Mouse (Mus musculus) stomach, postnatal 0 days (tissue): Measurements from ENCODE around the gene Dnajc25. TPM values are rescaled to one million over a fixed set of nuclear protein-coding genes. Genes with fewer than 3 reads are reported as not detected.

Experiments used
- ATAC-seq: fragments of 200-750 bp; cut with Nextera tagmentation; 2 replicates; pipeline ENCODE4 v1.8.0; 2017; ENCODE audit not compliant: low FRiP score, low TSS enrichment
- DNase-seq: peaks from one replicate; pipeline ENCODE4 v3.0.0-alpha.2; 2016; ENCODE audit warnings: low spot score
- H3K27ac ChIP-seq: fragments of 300-500 bp; sonication (generic); replicated peaks from 2 replicates; pipeline ENCODE4 v1.5.1; 2014; ENCODE audit warnings: mild to moderate bottlenecking, control low read depth
- H3K27me3 ChIP-seq: fragments of 300-500 bp; sonication (generic); 2 replicates; pipeline ENCODE4 v1.6.1; 2014; ENCODE audit warnings: low read length; ENCODE audit not compliant: control insufficient read depth, insufficient read depth
- H3K36me3 ChIP-seq: fragments of 300-500 bp; sonication (generic); 2 replicates; pipeline ENCODE4 v1.6.1; 2014; ENCODE audit warnings: low read length, mixed read lengths; ENCODE audit not compliant: control insufficient read depth, insufficient read depth
- H3K4me1 ChIP-seq: fragments of 300-500 bp; sonication (generic); replicated peaks from 2 replicates; pipeline ENCODE4 v1.6.1; 2014; ENCODE audit warnings: antibody characterized with exemption; ENCODE audit not compliant: control insufficient read depth, insufficient read depth
- H3K4me2 ChIP-seq: fragments of 300-500 bp; sonication (generic); replicated peaks from 2 replicates; pipeline ENCODE4 v1.6.1; 2014; ENCODE audit warnings: low read depth, mild to moderate bottlenecking, control low read depth, moderate library complexity
- H3K4me3 ChIP-seq: fragments of 300-500 bp; sonication (generic); 2 replicates; pipeline ENCODE4 v1.5.1; 2014; ENCODE audit warnings: low read depth, low read length, control low read depth
- H3K9ac ChIP-seq: fragments of 300-500 bp; sonication (generic); 2 replicates; pipeline ENCODE4 v1.6.1; 2014; ENCODE audit warnings: mild to moderate bottlenecking, low read length, control low read depth, mixed read lengths
- H3K9me3 ChIP-seq: fragments of 300-500 bp; sonication (generic); 2 replicates; pipeline ENCODE4 v1.6.1; 2016; ENCODE audit warnings: low read length; ENCODE audit not compliant: control insufficient read depth
- CTCF ChIP-seq: IDR thresholded peaks from 2 replicates; pipeline ENCODE4 v1.5.1; 2016; ENCODE audit warnings: antibody characterized with exemption, low read depth, mild to moderate bottlenecking, moderate library complexity
- EP300 ChIP-seq: optimal IDR thresholded peaks from 2 replicates; pipeline ENCODE3; 2016; ENCODE audit warnings: antibody characterized with exemption
- WGBS: fragments of 180-500 bp; shearing (Covaris S2); extraction: QIAGEN DNeasy Blood & Tissue Kit; methylation state at CpG from one replicate; pipeline ENCODE4 v1.1.7; 2014; 5-methylcytosine and 5-hydroxymethylcytosine counted together
- polyA plus RNA-seq: library from polyadenylated mRNA; unstranded; fragments of >200 nt; fragmentation: Nextera tagmentation; extraction: Ambion mirVana; gene quantifications from 2 replicates; pipeline ENCODE4 v1.2.1, GENCODE M21; 2015

The Dnajc25 gene
- polyA plus RNA-seq, 1 experiment from 2014 or later, result 13.4 TPM

GRCm38 (mm10) chr4:59040397-59041287 is 45.8 kb downstream of the Dnajc25 start:
- WGBS, result 80% methylated on average over 11 of the region's 11 CpGs
- TF ChIP-seq EP300 (no peak), CTCF (no peak)
- Histone ChIP-seq H3K27me3 (no peaks in the 10 kb centered on the region), H3K36me3 (no peaks in the 10 kb centered on the region), H3K4me3 (no peak overlapping the region), H3K4me1 (no peaks in the 10 kb centered on the region), H3K9me3 (no peaks in the 10 kb centered on the region), H3K9ac (no peak overlapping the region), H3K27ac (no peak overlapping the region), H3K4me2 (no peak overlapping the region)
- DNase-seq, result no peak
- ATAC-seq, result no peak

- ATAC-seq (no peak), DNase-seq (no peak)
- Histone ChIP-seq H3K4me1 (no peaks in the 10 kb centered on the region), H3K36me3 (no peaks in the 10 kb centered on the region), H3K9me3 (no peaks in the 10 kb centered on the region), H3K4me3 (no peak overlapping the region), H3K9ac (no peak overlapping the region), H3K27me3 (no peaks in the 10 kb centered on the region), H3K4me2 (no peak overlapping the region), H3K27ac (no peak overlapping the region)
- no peak for TF ChIP-seq CTCF
- no peak for TF ChIP-seq EP300
- WGBS, result 93% methylated on average over 5 of the region's 5 CpGs
Observed at GRCm38 (mm10) chr4:59043074-59043473, 48.2 kb downstream of the Dnajc25 start.

- ATAC-seq, result no peak
- Histone ChIP-seq H3K27me3 (no peaks in the 10 kb centered on the region), H3K27ac (no peak overlapping the region), H3K9ac (no peak overlapping the region), H3K4me1 (no peaks in the 10 kb centered on the region), H3K36me3 (no peaks in the 10 kb centered on the region), H3K9me3 (no peaks in the 10 kb centered on the region), H3K4me2 (no peak overlapping the region), H3K4me3 (no peak overlapping the region)
- no peak for TF ChIP-seq CTCF
- no peak for TF ChIP-seq EP300
- DNase-seq, result no peak
- WGBS, result 39% methylated on average over 6 of the region's 6 CpGs
Observed at GRCm38 (mm10) chr4:59043891-59044290, 49.0 kb downstream of the Dnajc25 start.

GRCm38 (mm10) chr4:59047222-59047621 is 52.4 kb downstream of the Dnajc25 start:
- Histone ChIP-seq H3K36me3 (no peaks in the 10 kb centered on the region), H3K9me3 (no peaks in the 10 kb centered on the region), H3K4me3 (no peak overlapping the region), H3K4me2 (no peak overlapping the region), H3K27me3 (no peaks in the 10 kb centered on the region), H3K27ac (no peak overlapping the region), H3K4me1 (no peaks in the 10 kb centered on the region), H3K9ac (no peak overlapping the region)
- TF ChIP-seq CTCF (no peak), EP300 (no peak)
- ATAC-seq (no peak), DNase-seq (no peak)
- WGBS, result 49% methylated on average over 3 of the region's 3 CpGs

GRCm38 (mm10) chr4:59051081-59051480 is 56.2 kb downstream of the Dnajc25 start:
- ATAC-seq, result no peak
- TF ChIP-seq CTCF (no peak), EP300 (no peak)
- H3K9ac ChIP-seq, result no peak overlapping the region
- H3K4me3 ChIP-seq, result no peak overlapping the region
- H3K4me2 ChIP-seq, result no peak overlapping the region
- H3K36me3 ChIP-seq, result no peaks in the 10 kb centered on the region
- no peaks in the 10 kb centered on the region for H3K9me3 ChIP-seq
- no peak overlapping the region for H3K27ac ChIP-seq
- no peak for DNase-seq
- WGBS, result 93% methylated on average over 1 of the region's 1 CpGs
- no peaks in the 10 kb centered on the region for H3K27me3 ChIP-seq
- no peaks in the 10 kb centered on the region for H3K4me1 ChIP-seq

GRCm38 (mm10) chr4:59057929-59058328 is 63.1 kb downstream of the Dnajc25 start:
- no peak for TF ChIP-seq CTCF
- TF ChIP-seq EP300, result no peak
- no peak overlapping the region for H3K27ac ChIP-seq
- H3K4me1 ChIP-seq, result no peaks in the 10 kb centered on the region
- DNase-seq, result no peak
- H3K4me2 ChIP-seq, result no peak overlapping the region
- ATAC-seq, result no peak
- no peaks in the 10 kb centered on the region for H3K9me3 ChIP-seq
- no peaks in the 10 kb centered on the region for H3K36me3 ChIP-seq
- H3K9ac ChIP-seq, result no peak overlapping the region
- H3K4me3 ChIP-seq, result no peak overlapping the region
- WGBS, result 85% methylated on average over 3 of the region's 3 CpGs
- H3K27me3 ChIP-seq, result no peaks in the 10 kb centered on the region
